Mouse (Mus musculus) hindbrain, embryonic 11.5 days (tissue): ENCODE results near the gene Fbxl21. TPM values are rescaled to one million over a fixed set of nuclear protein-coding genes. Genes with fewer than 3 reads are reported as not detected.

Source experiments
- ATAC-seq: fragments of 200-750 bp; cut with Nextera tagmentation; 2 replicates; pipeline ENCODE4 v1.8.0; 2017; ENCODE audit warnings: mild to moderate bottlenecking, moderate TSS enrichment, moderate library complexity; ENCODE audit not compliant: low FRiP score
- DNase-seq: peaks from one replicate; pipeline ENCODE4 v3.0.0-alpha.2; 2015; ENCODE audit warnings: low spot score
- H3K27ac ChIP-seq: fragments of 300-500 bp; sonication (generic); 2 replicates; pipeline ENCODE4 v1.5.1; 2014; ENCODE audit warnings: mild to moderate bottlenecking, low read depth, low read length
- H3K27me3 ChIP-seq: fragments of 300-500 bp; sonication (generic); 2 replicates; pipeline ENCODE4 v1.6.1; 2014; ENCODE audit warnings: mild to moderate bottlenecking, low read length, moderate library complexity, mixed read lengths; ENCODE audit not compliant: control insufficient read depth, insufficient read depth
- H3K36me3 ChIP-seq: fragments of 300-500 bp; sonication (generic); 2 replicates; pipeline ENCODE4 v1.6.1; 2014; ENCODE audit warnings: mild to moderate bottlenecking, low read length, moderate library complexity, mixed read lengths; ENCODE audit not compliant: control insufficient read depth, insufficient read depth
- H3K4me1 ChIP-seq: fragments of 300-500 bp; sonication (generic); replicated peaks from 2 replicates; pipeline ENCODE4 v1.6.1; 2014; ENCODE audit warnings: low read length, mixed read lengths; ENCODE audit not compliant: control insufficient read depth, insufficient read depth
- H3K4me2 ChIP-seq: fragments of 300-500 bp; sonication (generic); replicated peaks from 2 replicates; pipeline ENCODE4 v1.6.1; 2014; ENCODE audit warnings: mild to moderate bottlenecking, low read depth, low read length
- H3K4me3 ChIP-seq: fragments of 300-500 bp; sonication (generic); 2 replicates; pipeline ENCODE4 v1.5.1; 2014; ENCODE audit warnings: low read depth, low read length
- H3K9ac ChIP-seq: fragments of 300-500 bp; sonication (generic); 2 replicates; pipeline ENCODE4 v1.6.1; 2014; ENCODE audit warnings: low read depth, low read length
- H3K9me3 ChIP-seq: fragments of 300-500 bp; sonication (generic); 2 replicates; pipeline ENCODE4 v1.6.1; 2016; ENCODE audit warnings: low read length; ENCODE audit not compliant: control insufficient read depth
- WGBS: fragments of 180-500 bp; shearing (Covaris S2); extraction: QIAGEN DNeasy Blood & Tissue Kit; methylation state at CpG from one replicate; pipeline ENCODE4 v1.1.7; 2014; 5-methylcytosine and 5-hydroxymethylcytosine counted together
- polyA plus RNA-seq: library from polyadenylated mRNA; unstranded; fragments of >200 nt; fragmentation: Nextera tagmentation; extraction: Ambion mirVana; gene quantifications from 2 replicates; pipeline ENCODE4 v1.2.1, GENCODE M21; 2014

Gene Fbxl21
- polyA plus RNA-seq, 1 experiment from 2014 or later, result 3.3 TPM

GRCm38 (mm10) chr13:56500132-56500531 lies 22.1 kb upstream of the Fbxl21 start:
- Histone ChIP-seq H3K36me3 (no peaks in the 10 kb centered on the region), H3K9ac (no peak overlapping the region), H3K4me1 (no peaks in the 10 kb centered on the region), H3K4me2 (no peak overlapping the region), H3K27me3 (no peaks in the 10 kb centered on the region), H3K4me3 (no peak overlapping the region), H3K9me3 (0 out of 2 replicates have a peak, but pooled peaks cover 2% of the 10 kb centered on the region), H3K27ac (no peak overlapping the region)
- ATAC-seq, result no peak
- WGBS, result 69% methylated on average over 3 of the region's 3 CpGs
- DNase-seq, result no peak

- no peaks in the 10 kb centered on the region for H3K36me3 ChIP-seq
- H3K4me2 ChIP-seq, result no peak overlapping the region
- H3K9ac ChIP-seq, result no peak overlapping the region
- H3K4me3 ChIP-seq, result no peak overlapping the region
- WGBS, result 91% methylated on average over 8 of the region's 8 CpGs
- ATAC-seq (no peak), DNase-seq (no peak)
- H3K27ac ChIP-seq, result no peak overlapping the region
- H3K9me3 ChIP-seq, result 0 out of 2 replicates have a peak, but pooled peaks cover 2% of the 10 kb centered on the region
- H3K4me1 ChIP-seq, result no peaks in the 10 kb centered on the region
- no peaks in the 10 kb centered on the region for H3K27me3 ChIP-seq
Observed at GRCm38 (mm10) chr13:56500636-56501035, 21.6 kb upstream of the Fbxl21 start.

DNA sequence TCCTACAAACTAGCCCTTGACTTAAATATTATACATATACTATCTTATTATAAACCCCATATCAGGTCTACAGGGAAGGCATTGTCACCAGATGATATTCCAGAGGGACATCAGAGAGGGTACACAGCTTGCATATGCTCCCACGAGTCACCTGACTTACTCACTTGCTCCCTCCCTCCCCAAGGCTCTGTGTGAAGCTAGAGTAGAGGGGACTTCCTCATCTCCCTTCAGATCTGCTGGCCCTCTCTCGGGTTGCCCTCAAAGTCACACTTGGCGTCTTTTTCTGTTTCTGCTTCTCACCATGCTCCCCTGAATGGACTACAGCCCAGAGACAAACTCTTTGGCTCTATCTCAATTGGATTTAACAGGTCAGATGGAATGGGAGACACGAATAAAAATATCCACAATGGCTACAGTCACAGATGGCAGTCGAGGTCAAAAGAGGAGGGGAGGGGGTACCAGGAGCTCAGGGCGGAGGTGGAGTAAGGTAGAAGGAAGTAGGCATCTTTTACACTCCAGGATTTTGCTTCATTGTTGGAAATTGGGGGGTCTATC lies 20.3 kb upstream of the Fbxl21 start:
- DNase-seq, result no peak
- Histone ChIP-seq H3K4me3 (no peak overlapping the region), H3K4me1 (no peaks in the 10 kb centered on the region), H3K9me3 (0 out of 2 replicates have a peak, but pooled peaks cover 2% of the 10 kb centered on the region), H3K4me2 (no peak overlapping the region), H3K36me3 (no peaks in the 10 kb centered on the region), H3K27me3 (no peaks in the 10 kb centered on the region), H3K27ac (no peak overlapping the region), H3K9ac (no peak overlapping the region)
- no peak for ATAC-seq
- WGBS, result 75% methylated on average over 6 of the region's 6 CpGs

- no peak overlapping the region for H3K9ac ChIP-seq
- DNase-seq, result no peak
- H3K4me3 ChIP-seq, result no peak overlapping the region
- H3K36me3 ChIP-seq, result no peaks in the 10 kb centered on the region
- WGBS, result 87% methylated on average over 6 of the region's 6 CpGs
- no peaks in the 10 kb centered on the region for H3K4me1 ChIP-seq
- ATAC-seq, result no peak
- H3K27me3 ChIP-seq, result no peaks in the 10 kb centered on the region
- no peak overlapping the region for H3K4me2 ChIP-seq
- H3K9me3 ChIP-seq, result no peaks in the 10 kb centered on the region
- no peak overlapping the region for H3K27ac ChIP-seq
Observed at GRCm38 (mm10) chr13:56506871-56507496, 15.3 kb upstream of the Fbxl21 start.

DNA sequence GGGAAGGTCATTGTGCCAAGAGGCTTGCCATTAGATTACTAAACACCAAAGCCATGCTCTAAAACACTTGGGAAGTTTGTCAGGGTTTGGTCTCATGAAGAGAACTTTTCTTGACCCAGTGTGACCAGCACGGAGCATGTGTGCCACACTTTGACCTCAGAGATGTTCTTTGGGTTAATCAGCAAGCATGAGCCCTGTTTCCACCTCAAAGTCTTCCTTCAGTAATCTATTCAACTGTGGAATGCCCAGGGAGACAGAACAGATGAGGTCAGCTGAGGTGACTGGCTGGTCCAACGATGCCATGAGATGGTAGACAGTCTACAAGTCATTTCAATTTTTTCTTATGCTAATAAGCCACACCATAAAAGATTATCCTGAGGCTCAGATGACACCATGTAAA lies 12.5 kb upstream of the Fbxl21 start:
- ATAC-seq, result no peak
- no peaks in the 10 kb centered on the region for H3K4me1 ChIP-seq
- 76% methylated on average over 2 of the region's 2 CpGs for WGBS
- no peak overlapping the region for H3K9ac ChIP-seq
- no peaks in the 10 kb centered on the region for H3K27me3 ChIP-seq
- no peak overlapping the region for H3K4me2 ChIP-seq
- no peak for DNase-seq
- no peaks in the 10 kb centered on the region for H3K9me3 ChIP-seq
- H3K4me3 ChIP-seq, result no peak overlapping the region
- no peak overlapping the region for H3K27ac ChIP-seq
- no peaks in the 10 kb centered on the region for H3K36me3 ChIP-seq

- Histone ChIP-seq H3K9ac (no peak overlapping the region), H3K4me3 (no peak overlapping the region), H3K4me1 (no peaks in the 10 kb centered on the region), H3K9me3 (no peaks in the 10 kb centered on the region), H3K27me3 (no peaks in the 10 kb centered on the region), H3K27ac (no peak overlapping the region), H3K4me2 (no peak overlapping the region), H3K36me3 (no peaks in the 10 kb centered on the region)
- ATAC-seq (no peak), DNase-seq (no peak)
Observed at GRCm38 (mm10) chr13:56513595-56513994, 8.7 kb upstream of the Fbxl21 start.

- DNase-seq, result no peak
Observed at GRCm38 (mm10) chr13:56516311-56516710, 6.0 kb upstream of the Fbxl21 start.

GRCm38 (mm10) chr13:56516816-56517215 lies 5.5 kb upstream of the Fbxl21 start:
- no peak overlapping the region for H3K9ac ChIP-seq
- no peak overlapping the region for H3K27ac ChIP-seq
- H3K4me1 ChIP-seq, result no peaks in the 10 kb centered on the region
- H3K36me3 ChIP-seq, result no peaks in the 10 kb centered on the region
- H3K27me3 ChIP-seq, result no peaks in the 10 kb centered on the region
- H3K9me3 ChIP-seq, result no peaks in the 10 kb centered on the region
- no peak for DNase-seq
- no peak overlapping the region for H3K4me3 ChIP-seq
- H3K4me2 ChIP-seq, result no peak overlapping the region
- WGBS, result 65% methylated on average over 7 of the region's 7 CpGs
- no peak for ATAC-seq

More at GRCm38 (mm10) chr13:56516311-56516710, 6.0 kb upstream of the Fbxl21 start:
- ATAC-seq, result no peak
- Histone ChIP-seq H3K4me2 (no peak overlapping the region), H3K9me3 (no peaks in the 10 kb centered on the region), H3K4me3 (no peak overlapping the region), H3K4me1 (no peaks in the 10 kb centered on the region), H3K9ac (no peak overlapping the region), H3K27ac (no peak overlapping the region), H3K36me3 (no peaks in the 10 kb centered on the region), H3K27me3 (no peaks in the 10 kb centered on the region)
- 72% methylated on average over 4 of the region's 4 CpGs for WGBS

DNA sequence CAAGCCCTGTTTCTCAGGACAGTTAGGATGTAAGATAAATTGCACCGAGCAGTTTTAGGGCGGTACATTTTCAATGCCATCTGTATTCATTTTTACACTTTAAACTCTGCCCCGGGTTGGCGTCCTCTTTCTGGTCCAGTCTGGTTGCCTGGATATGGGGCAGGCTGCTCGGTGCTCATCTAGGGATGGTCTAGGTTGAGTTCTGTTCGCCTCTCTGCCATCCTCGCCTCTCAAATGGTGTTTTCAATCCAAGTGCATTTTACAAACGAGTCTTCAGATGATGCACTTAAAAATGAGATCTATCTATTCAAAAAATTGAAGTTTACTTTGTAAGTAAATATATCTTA lies 522 bp downstream of the Fbxl21 start:
- no peaks in the 10 kb centered on the region for H3K4me1 ChIP-seq
- H3K27ac ChIP-seq, result no peak overlapping the region
- peak overlapping the region; percentile 68 for H3K9ac ChIP-seq
- peak overlapping the region; percentile 64 for H3K4me3 ChIP-seq
- no peaks in the 10 kb centered on the region for H3K36me3 ChIP-seq
- 6% methylated on average over 8 of the region's 8 CpGs for WGBS
- DNase-seq (no peak), ATAC-seq (peak; percentile 10; the same call in 1 of the 2 replicates)
- H3K9me3 ChIP-seq, result no peaks in the 10 kb centered on the region
- H3K4me2 ChIP-seq, result peak overlapping the region; percentile 91
- no peaks in the 10 kb centered on the region for H3K27me3 ChIP-seq
